Mouse (Mus musculus) MEL (cell line): ENCODE data around the gene Ahcyl1. TPM values are rescaled to one million over a fixed set of nuclear protein-coding genes. Genes with fewer than 3 reads are reported as not detected.

ENCODE experiments used
- DNase-seq: peaks from one replicate; pipeline ENCODE4 v3.0.0; 2011; ENCODE audit warnings: low read depth, low spot score
- H3K27ac ChIP-seq: 2 replicates; pipeline ENCODE4 v1.5.1; 2012; ENCODE audit warnings: low read depth, mild to moderate bottlenecking, control low read depth, low read length, moderate library complexity; ENCODE audit not compliant: control insufficient read depth
- H3K27me3 ChIP-seq, 2 experiments: fragments of 150-350 bp in 1 of 2; sonication (generic) in 1 of 2; 2 replicates each; pipeline ENCODE4 v1.6.1; 2012; ENCODE audit warnings: low read length in 2 of 2, mild to moderate bottlenecking in 2 of 2, improper control_type of control experiment in 1 of 2, moderate library complexity in 1 of 2; ENCODE audit not compliant: insufficient read depth in 2 of 2, control insufficient read depth in 1 of 2
- H3K36me3 ChIP-seq, 2 experiments: 2 replicates each; pipeline ENCODE4 v1.6.1; 2012 to 2014; ENCODE audit warnings: low read length in 2 of 2, improper control_type of control experiment in 1 of 2, inconsistent platforms in 1 of 2, mild to moderate bottlenecking in 1 of 2; ENCODE audit not compliant: insufficient read depth in 2 of 2, control insufficient read depth in 1 of 2
- H3K4me1 ChIP-seq, 2 experiments: fragments of 150-350 bp in 1 of 2; sonication (generic) in 1 of 2; 2 replicates each; pipeline ENCODE4 v1.6.1; 2012; ENCODE audit warnings: low read length in 2 of 2, improper control_type of control experiment in 1 of 2, mild to moderate bottlenecking in 1 of 2; ENCODE audit not compliant: insufficient read depth in 2 of 2, control insufficient read depth in 1 of 2
- H3K4me3 ChIP-seq, 2 experiments: fragments of 150-350 bp in 1 of 2; sonication (generic) in 1 of 2; 2 replicates each; pipeline ENCODE4 v1.5.1; 2012; ENCODE audit warnings: low read depth in 2 of 2, low read length in 2 of 2, mild to moderate bottlenecking in 2 of 2, moderate library complexity in 2 of 2, control low read depth in 1 of 2, improper control_type of control experiment in 1 of 2; ENCODE audit not compliant: control insufficient read depth in 1 of 2, insufficient read depth in 1 of 2
- H3K79me2 ChIP-seq: 2 replicates; pipeline ENCODE4 v1.6.1; 2012; ENCODE audit warnings: mild to moderate bottlenecking, low read length, moderate library complexity; ENCODE audit not compliant: control insufficient read depth, poor library complexity, insufficient read depth
- H3K9ac ChIP-seq: 2 replicates; pipeline ENCODE4 v1.6.1; 2012; ENCODE audit warnings: low read depth, mild to moderate bottlenecking, control low read depth, low read length, moderate library complexity; ENCODE audit not compliant: control insufficient read depth, poor library complexity, severe bottlenecking
- H3K9me3 ChIP-seq: fragments of 150-350 bp; sonication (generic); replicated peaks from 2 replicates; pipeline ENCODE4 v1.6.1; 2012; ENCODE audit warnings: mild to moderate bottlenecking, low read length, improper control_type of control experiment, moderate library complexity; ENCODE audit not compliant: insufficient read depth
- BHLHE40 ChIP-seq: IDR thresholded peaks from 2 replicates; pipeline ENCODE4 v1.6.1; 2012; ENCODE audit warnings: low read depth, mild to moderate bottlenecking, inconsistent platforms, low read length, improper control_type of control experiment, borderline replicate concordance
- CHD2 ChIP-seq: IDR thresholded peaks from 2 replicates; pipeline ENCODE4 v1.6.1; 2011; ENCODE audit warnings: low read length, improper control_type of control experiment
- ELF1 ChIP-seq: IDR thresholded peaks from 2 replicates; pipeline ENCODE4 v1.6.1; 2014; ENCODE audit warnings: low read depth, mild to moderate bottlenecking, inconsistent platforms, low read length, improper control_type of control experiment, moderate library complexity
- EP300 ChIP-seq, 2 experiments: IDR thresholded peaks; 2 replicates each; pipeline ENCODE4 v1.6.1; 2011; ENCODE audit warnings: improper control_type of control experiment in 2 of 2, low read length in 2 of 2, low read depth in 1 of 2, mild to moderate bottlenecking in 1 of 2
- ETS1 ChIP-seq: IDR thresholded peaks from 2 replicates; pipeline ENCODE4 v1.6.1; 2012; ENCODE audit warnings: low read depth, mild to moderate bottlenecking, inconsistent platforms, low read length, improper control_type of control experiment, moderate library complexity
- GATA1 ChIP-seq: IDR thresholded peaks from 2 replicates; pipeline ENCODE4 v1.6.1; 2011; ENCODE audit warnings: low read depth, low read length, improper control_type of control experiment
- HCFC1 ChIP-seq: IDR thresholded peaks from 2 replicates; pipeline ENCODE4 v1.6.1; 2012; ENCODE audit warnings: low read depth, mild to moderate bottlenecking, inconsistent platforms, low read length, improper control_type of control experiment, moderate library complexity
- JUND ChIP-seq: IDR thresholded peaks from 2 replicates; pipeline ENCODE4 v1.6.1; 2011; ENCODE audit warnings: low read depth, mild to moderate bottlenecking, improper control_type of control experiment, low read length
- KAT2A ChIP-seq: conservative IDR thresholded peaks from 2 replicates; pipeline ENCODE4 v1.6.1; 2012; ENCODE audit warnings: low read depth, low read length, improper control_type of control experiment, inconsistent platforms
- MAFK ChIP-seq: IDR thresholded peaks from 2 replicates; pipeline ENCODE4 v1.6.1; 2011; ENCODE audit warnings: low read depth, mild to moderate bottlenecking, low read length, improper control_type of control experiment, borderline replicate concordance
- MAX ChIP-seq: IDR thresholded peaks from 2 replicates; pipeline ENCODE4 v1.6.1; 2011; ENCODE audit warnings: low read length, improper control_type of control experiment
- MAZ ChIP-seq: IDR thresholded peaks from 2 replicates; pipeline ENCODE4 v1.6.1; 2012; ENCODE audit warnings: low read depth, mild to moderate bottlenecking, inconsistent platforms, low read length, improper control_type of control experiment
- MEF2A ChIP-seq: IDR thresholded peaks from 2 replicates; pipeline ENCODE4 v1.6.1; 2014; ENCODE audit warnings: low read depth, mild to moderate bottlenecking, inconsistent platforms, low read length, improper control_type of control experiment; ENCODE audit not compliant: poor library complexity, insufficient replicate concordance, severe bottlenecking; ENCODE audit errors: extremely low read depth
- MXI1 ChIP-seq: IDR thresholded peaks from 2 replicates; pipeline ENCODE4 v1.6.1; 2011; ENCODE audit warnings: mild to moderate bottlenecking, low read depth, low read length, improper control_type of control experiment
- MYB ChIP-seq: IDR thresholded peaks from 2 replicates; pipeline ENCODE4 v1.6.1; 2011; ENCODE audit warnings: mild to moderate bottlenecking, low read depth, low read length, improper control_type of control experiment
- NELFE ChIP-seq: IDR thresholded peaks from 2 replicates; pipeline ENCODE4 v1.6.1; 2011; ENCODE audit warnings: low read depth, low read length, improper control_type of control experiment
- NRF1 ChIP-seq: IDR thresholded peaks from 2 replicates; pipeline ENCODE4 v1.6.1; 2014; ENCODE audit warnings: low read depth, mild to moderate bottlenecking, inconsistent platforms, low read length, improper control_type of control experiment, moderate library complexity; ENCODE audit not compliant: poor library complexity, insufficient read depth, severe bottlenecking
- POLR2AphosphoS2 ChIP-seq: IDR thresholded peaks from 2 replicates; pipeline ENCODE4 v1.6.1; 2011; ENCODE audit warnings: low read length, improper control_type of control experiment
- RAD21 ChIP-seq: IDR thresholded peaks from 2 replicates; pipeline ENCODE4 v1.6.1; 2011; ENCODE audit warnings: mild to moderate bottlenecking, low read depth, low read length, improper control_type of control experiment
- SMC3 ChIP-seq: IDR thresholded peaks from 2 replicates; pipeline ENCODE4 v1.6.1; 2011; ENCODE audit warnings: low read depth, low read length, improper control_type of control experiment
- TBP ChIP-seq: IDR thresholded peaks from 2 replicates; pipeline ENCODE4 v1.8.0; 2011; ENCODE audit warnings: low read depth, low read length, improper control_type of control experiment
- TCF12 ChIP-seq: IDR thresholded peaks from 2 replicates; pipeline ENCODE4 v1.6.1; 2014; ENCODE audit warnings: low read depth, mild to moderate bottlenecking, inconsistent platforms, low read length, improper control_type of control experiment, moderate library complexity
- UBTF ChIP-seq: IDR thresholded peaks from 2 replicates; pipeline ENCODE4 v1.6.1; 2012; ENCODE audit warnings: low read depth, mild to moderate bottlenecking, inconsistent platforms, low read length, improper control_type of control experiment, moderate library complexity, borderline replicate concordance; ENCODE audit not compliant: insufficient read depth
- USF1 ChIP-seq: IDR thresholded peaks from 2 replicates; pipeline ENCODE4 v1.6.1; 2014; ENCODE audit warnings: low read depth, mild to moderate bottlenecking, inconsistent platforms, low read length, improper control_type of control experiment, moderate library complexity
- USF2 ChIP-seq, 2 experiments: IDR thresholded peaks; 2 replicates each; pipeline ENCODE4 v1.6.1; 2011 to 2012; ENCODE audit warnings: improper control_type of control experiment in 2 of 2, low read length in 2 of 2, borderline replicate concordance in 1 of 2, inconsistent platforms in 1 of 2, low read depth in 1 of 2, mild to moderate bottlenecking in 1 of 2; ENCODE audit not compliant: insufficient read depth in 1 of 2
- ZC3H11A ChIP-seq: IDR thresholded peaks from 2 replicates; pipeline ENCODE4 v1.6.1; 2012; ENCODE audit warnings: low read depth, mild to moderate bottlenecking, inconsistent platforms, low read length, improper control_type of control experiment
- ZKSCAN1 ChIP-seq: IDR thresholded peaks from 2 replicates; pipeline ENCODE4 v1.6.1; 2012; ENCODE audit warnings: low read depth, mild to moderate bottlenecking, inconsistent platforms, low read length, improper control_type of control experiment, moderate library complexity
- ZNF384 ChIP-seq: IDR thresholded peaks from 2 replicates; pipeline ENCODE4 v1.6.1; 2012; ENCODE audit warnings: low read depth, mild to moderate bottlenecking, inconsistent platforms, low read length, improper control_type of control experiment
- polyA plus RNA-seq, 2 experiments: library from polyadenylated mRNA; stranded (reverse) in 1 of 2; unstranded in 1 of 2; fragments of >175 nt in 1 of 2; fragments of >200 nt in 1 of 2; gene quantifications; 2 replicates each; pipeline versions ENCODE4 v1.2.1 to v1.2.4; 2012; ENCODE audit warnings: low replicate concordance in 2 of 2, low read depth in 1 of 2; ENCODE audit not compliant: insufficient read length in 2 of 2, insufficient read depth in 1 of 2, missing spikeins in 1 of 2
- total RNA-seq: library from RNA; depleted of rRNA; stranded (reverse); fragments of 300-350 nt; gene quantifications from 2 replicates; pipeline ENCODE4 v1.2.3, GENCODE M21; 2012

Gene Ahcyl1
- total and polyA plus RNA-seq, 3 experiments, result 28.0 to 105 (median 104) TPM

GRCm38 (mm10) chr3:107683587-107683986 lies 12.8 kb downstream of the Ahcyl1 start:
- TF ChIP-seq JUND, result no peak
- no peak for TF ChIP-seq NELFE
- TF ChIP-seq USF2 (IDR thresholded peaks at IDR 0.05; ENCODE audit: borderline replicate concordance in 1 of 2, insufficient read depth in 1 of 2, low read depth in 1 of 2, low read length in 2 of 2), result no peak
- TF ChIP-seq UBTF, result no peak
- no peak for TF ChIP-seq ZNF384
- TF ChIP-seq GATA1, result no peak
- no peak for TF ChIP-seq MEF2A
- TF ChIP-seq USF1, result no peak
- TF ChIP-seq POLR2AphosphoS2, result no peak
- TF ChIP-seq TBP, result no peak
- TF ChIP-seq ZKSCAN1, result no peak
- no peak for TF ChIP-seq ETS1
- TF ChIP-seq ZC3H11A, result no peak
- no peak for TF ChIP-seq EP300 (IDR thresholded peaks at IDR 0.05; ENCODE audit: low read depth in 1 of 2, low read length in 2 of 2)
- TF ChIP-seq MYB, result no peak
- no peak for TF ChIP-seq HCFC1
- TF ChIP-seq TCF12, result no peak
- TF ChIP-seq ELF1, result no peak
- no peak for TF ChIP-seq SMC3
- no peak overlapping the region for H3K9ac ChIP-seq
- H3K79me2 ChIP-seq, result peaks cover 38% of the 10 kb centered on the region
- no peak for DNase-seq
- H3K4me3 ChIP-seq, result no peak overlapping the region
- H3K9me3 ChIP-seq, result no peaks in the 10 kb centered on the region
- peaks cover 2 to 73% of the 10 kb centered on the region in 2 experiments; a peak in 3 of 4 replicates for H3K36me3 ChIP-seq
- H3K27ac ChIP-seq, result no peak overlapping the region
- peaks cover 19 to 49% of the 10 kb centered on the region in 2 experiments for H3K4me1 ChIP-seq
- no peaks in the 10 kb centered on the region for H3K27me3 ChIP-seq

GRCm38 (mm10) chr3:107680790-107681576 lies 15.4 kb downstream of the Ahcyl1 start:
- Histone ChIP-seq H3K4me1 (peaks cover 18 to 32% of the 10 kb centered on the region in 2 experiments), H3K9ac (peak overlapping the region; percentile 34), H3K27me3 (no peaks in the 10 kb centered on the region), H3K79me2 (peaks cover 27% of the 10 kb centered on the region), H3K9me3 (no peaks in the 10 kb centered on the region), H3K4me3 (peak overlapping the region; percentile 9 to 12; a peak in 1 of 4 replicates), H3K27ac (peak overlapping the region; percentile 69), H3K36me3 (peaks cover 5 to 53% of the 10 kb centered on the region in 2 experiments; a peak in 3 of 4 replicates)
- peak; percentile 84 for DNase-seq
- TF ChIP-seq ZC3H11A, result no peak
- no peak for TF ChIP-seq MAFK
- TF ChIP-seq MAX, result peak; percentile 34; the same call in 1 of the 2 replicates
- 0 out of 2 replicates have a peak, but pooled peaks have one; percentile 31 for TF ChIP-seq MEF2A
- TF ChIP-seq POLR2AphosphoS2, result no peak
- TF ChIP-seq KAT2A, result no peak
- TF ChIP-seq UBTF, result no peak
- TF ChIP-seq HCFC1, result peak; percentile 21; the same call in 1 of the 2 replicates
- no peak for TF ChIP-seq ELF1
- TF ChIP-seq MAZ, result peak; percentile 78; the same call in 1 of the 2 replicates
- peak; percentile 33 for TF ChIP-seq CHD2
- no peak for TF ChIP-seq NRF1
- no peak for TF ChIP-seq RAD21
- 0 out of 2 replicates have a peak, but pooled peaks have one; percentile 42 for TF ChIP-seq TCF12
- TF ChIP-seq MXI1, result peak; percentile 58; the same call in 1 of the 2 replicates
- no peak for TF ChIP-seq ZKSCAN1
- no peak for TF ChIP-seq BHLHE40
- peak; percentile 74 for TF ChIP-seq GATA1
